Mouse (Mus musculus): ENCODE data around the gene Hist1h3g. TPM values are rescaled to one million over a fixed set of nuclear protein-coding genes. Genes with fewer than 3 reads are reported as not detected.
A peak's percentile ranks its signal among the peaks of the same experiment; 100 is the strongest.
"Not testable (repeated sequence)": the region's sequence is repeated elsewhere in the genome, so short reads cannot be mapped to it uniquely, and the experiment has no call there.

The Hist1h3g gene
- polyA plus RNA-seq, 1 experiment from 2014 or later, result 5.5 TPM

- H3K27me3 ChIP-seq (replicated peaks), result no peaks in the 10 kb centered on the region
- H3K4me2 ChIP-seq, result no peak overlapping the region
- no peak overlapping the region for H3K4me3 ChIP-seq
- peaks cover 37% of the 10 kb centered on the region for H3K4me1 ChIP-seq
- no peak for ATAC-seq (ENCODE audit: extremely low read depth, insufficient number of reproducible peaks, low FRiP score, low TSS enrichment)
- H3K36me3 ChIP-seq, result no peaks in the 10 kb centered on the region
- no peak overlapping the region for H3K9ac ChIP-seq
- H3K9me3 ChIP-seq, result no peaks in the 10 kb centered on the region
- no peak overlapping the region for H3K27ac ChIP-seq (replicated peaks)
- 83% methylated on average over 5 of the region's 5 CpGs for WGBS
Measured at GRCm38 (mm10) chr13:23538249-23538648, 3.0 kb downstream of the Hist1h3g start.

GRCm38 (mm10) chr13:23539821-23540220 is 4.6 kb downstream of the Hist1h3g start:
- not testable (repeated sequence) for H3K36me3 ChIP-seq; H3K9me3 ChIP-seq; H3K27me3 ChIP-seq (replicated peaks); H3K9ac ChIP-seq; H3K4me2 ChIP-seq; H3K27ac ChIP-seq (replicated peaks); ATAC-seq (ENCODE audit: extremely low read depth, insufficient number of reproducible peaks, low FRiP score, low TSS enrichment); H3K4me3 ChIP-seq
- 63% methylated on average over 1 of the region's 1 CpGs for WGBS
- H3K4me1 ChIP-seq, result peaks cover 28% of the 10 kb centered on the region

GRCm38 (mm10) chr13:23541497-23541896 is 6.3 kb downstream of the Hist1h3g start:
- Histone ChIP-seq H3K9me3 (no peaks in the 10 kb centered on the region), H3K4me2 (no peak overlapping the region), H3K27ac (replicated peaks) (no peak overlapping the region), H3K36me3 (no peaks in the 10 kb centered on the region), H3K9ac (no peak overlapping the region), H3K4me1 (peaks cover 18% of the 10 kb centered on the region), H3K27me3 (replicated peaks) (no peaks in the 10 kb centered on the region), H3K4me3 (no peak overlapping the region)
- no peak for ATAC-seq (ENCODE audit: extremely low read depth, insufficient number of reproducible peaks, low FRiP score, low TSS enrichment)
- WGBS, result 81% methylated on average over 3 of the region's 3 CpGs

GRCm38 (mm10) chr13:23542225-23542980 is 7.2 kb downstream of the Hist1h3g start:
- Histone ChIP-seq H3K4me3 (peak overlapping the region; percentile 58), H3K9ac (peak overlapping the region; percentile 79), H3K27ac (replicated peaks) (peak overlapping the region; percentile 90), H3K4me2 (peak overlapping the region; percentile 83)
- WGBS, result 10% methylated on average over 3 of the region's 3 CpGs
- not testable (repeated sequence) for H3K4me1 ChIP-seq; H3K27me3 ChIP-seq (replicated peaks); H3K36me3 ChIP-seq; ATAC-seq (ENCODE audit: extremely low read depth, insufficient number of reproducible peaks, low FRiP score, low TSS enrichment); H3K9me3 ChIP-seq

- Histone ChIP-seq H3K27ac (replicated peaks) (peak within 1 kb of the TSS; percentile 93), H3K4me2 (peak within 1 kb of the TSS; percentile 83), H3K4me3 (peak within 1 kb of the TSS; percentile 58), H3K9ac (peak within 1 kb of the TSS; percentile 79)
- not testable (repeated sequence) for H3K9me3 ChIP-seq; H3K36me3 ChIP-seq; H3K4me1 ChIP-seq; H3K27me3 ChIP-seq (replicated peaks)
- under 1% methylated on average over 38 of the region's 42 CpGs for WGBS
- peak; percentile 80 for ATAC-seq (ENCODE audit: extremely low read depth, insufficient number of reproducible peaks, low FRiP score, low TSS enrichment)
Measured at GRCm38 (mm10) chr13:23542999-23543607, 7.9 kb downstream of the Hist1h3g start, which contains the start of gene Hist1h2bh. Hist1h2bh (minus strand) TSS chr13:23543392.

GRCm38 (mm10) chr13:23543965-23544786 is 9.0 kb downstream of the Hist1h3g start, which contains the start of gene Hist1h3f:
Hist1h3f (plus strand) TSS chr13:23544052.
- Histone ChIP-seq H3K9me3 (no peaks in the 10 kb centered on the region), H3K4me3 (peak within 1 kb of the TSS; percentile 58), H3K27me3 (replicated peaks) (no peaks in the 10 kb centered on the region), H3K4me1 (peaks cover 8% of the 10 kb centered on the region), H3K36me3 (no peaks in the 10 kb centered on the region), H3K27ac (replicated peaks) (peak within 1 kb of the TSS; percentile 93), H3K4me2 (peak within 1 kb of the TSS; percentile 83), H3K9ac (peak within 1 kb of the TSS; percentile 82)
- ATAC-seq (ENCODE audit: extremely low read depth, insufficient number of reproducible peaks, low FRiP score, low TSS enrichment), result peak; percentile 86
- WGBS, result under 1% methylated on average over 35 of the region's 45 CpGs

GRCm38 (mm10) chr13:23544787-23545120 is 9.5 kb downstream of the Hist1h3g start:
- H3K27me3 ChIP-seq (replicated peaks); H3K9me3 ChIP-seq; H3K36me3 ChIP-seq; H3K4me1 ChIP-seq: not testable (repeated sequence)
- H3K9ac ChIP-seq, result peak overlapping the region; percentile 82
- WGBS, result 0% methylated on average over 14 of the region's 14 CpGs
- H3K4me3 ChIP-seq, result peak overlapping the region; percentile 58
- H3K4me2 ChIP-seq, result peak overlapping the region; percentile 83
- 0 out of 2 replicates have a peak, but pooled peaks have one; percentile 4 for ATAC-seq (ENCODE audit: extremely low read depth, insufficient number of reproducible peaks, low FRiP score, low TSS enrichment)
- H3K27ac ChIP-seq (replicated peaks), result peak overlapping the region; percentile 93

- H3K27ac ChIP-seq (replicated peaks), result no peak overlapping the region
- H3K4me3 ChIP-seq, result no peak overlapping the region
- no peaks in the 10 kb centered on the region for H3K27me3 ChIP-seq (replicated peaks)
- H3K4me2 ChIP-seq, result no peak overlapping the region
- no peak overlapping the region for H3K9ac ChIP-seq
- H3K9me3 ChIP-seq, result no peaks in the 10 kb centered on the region
- no peak for ATAC-seq (ENCODE audit: extremely low read depth, insufficient number of reproducible peaks, low FRiP score, low TSS enrichment)
- peaks cover 15% of the 10 kb centered on the region for H3K4me1 ChIP-seq
- 71% methylated on average over 5 of the region's 5 CpGs for WGBS
- no peaks in the 10 kb centered on the region for H3K36me3 ChIP-seq
Measured at GRCm38 (mm10) chr13:23546694-23547093, 11.5 kb downstream of the Hist1h3g start.

- H3K4me2 ChIP-seq, result peak overlapping the region; percentile 72
- H3K4me3 ChIP-seq, result peak overlapping the region; percentile 57
- no peaks in the 10 kb centered on the region for H3K27me3 ChIP-seq (replicated peaks)
- WGBS, result 10% methylated on average over 3 of the region's 3 CpGs
- peaks cover 22% of the 10 kb centered on the region for H3K4me1 ChIP-seq
- H3K27ac ChIP-seq (replicated peaks), result peak overlapping the region; percentile 92
- peak overlapping the region; percentile 79 for H3K9ac ChIP-seq
- H3K36me3 ChIP-seq, result no peaks in the 10 kb centered on the region
- no peaks in the 10 kb centered on the region for H3K9me3 ChIP-seq
- ATAC-seq (ENCODE audit: extremely low read depth, insufficient number of reproducible peaks, low FRiP score, low TSS enrichment), result no peak
Measured at GRCm38 (mm10) chr13:23550761-23551145, 15.5 kb downstream of the Hist1h3g start.

GRCm38 (mm10) chr13:23551146-23551834 is 16.1 kb downstream of the Hist1h3g start, which contains the start of gene Hist1h4f:
Hist1h4f (minus strand) TSS chr13:23551648.
- H3K4me3 ChIP-seq, result peak within 1 kb of the TSS; percentile 57
- peaks cover 23% of the 10 kb centered on the region for H3K4me1 ChIP-seq
- H3K9me3 ChIP-seq; H3K36me3 ChIP-seq; H3K27me3 ChIP-seq (replicated peaks): not testable (repeated sequence)
- H3K27ac ChIP-seq (replicated peaks), result peak within 1 kb of the TSS; percentile 92
- ATAC-seq (ENCODE audit: extremely low read depth, insufficient number of reproducible peaks, low FRiP score, low TSS enrichment), result peak; percentile 71; the same call in 1 of the 2 replicates
- H3K4me2 ChIP-seq, result peak within 1 kb of the TSS; percentile 72
- H3K9ac ChIP-seq, result peak within 1 kb of the TSS; percentile 79
- under 1% methylated on average over 47 of the region's 47 CpGs for WGBS

Data from heart, embryonic 13.5 days (tissue).